Comparison of ENCODE assay signal across 8 mouse cellular contexts in genomic region chr5:147076026-147076798, GRCm38 (mm10). TPM values are rescaled to one million over a fixed set of nuclear protein-coding genes. Genes with fewer than 3 reads are reported as not detected.
DNase-seq lines count a peak whose midpoint lies in the region; ATAC-seq and TF ChIP-seq lines count a peak whose summit lies in the region.

Lnx2 (minus strand) TSS chr5:147076586.

- TF ChIP-seq CTCF in cortical plate, adult 2 months (IDR thresholded peaks at IDR 0.05; ENCODE audit: extremely low read depth, insufficient read depth, low read length): 0 out of 2 replicates have a peak, but pooled peaks have one; percentile 1

- DNase-seq in gastrocnemius, adult 8-10 months (ENCODE audit: low spot score in 2 of 2): peak; percentile 96
- peak; percentile 80 for DNase-seq in hindlimb bud, embryonic 11.5 days (ENCODE audit: extremely low spot score, low read depth, low spot score)
- peak; percentile 97 for DNase-seq in left cerebral cortex, adult 8-10 months (ENCODE audit: low spot score in 2 of 2)
- DNase-seq in right cerebral cortex, postnatal 10 days (ENCODE audit: low spot score in 2 of 2): peak; percentile 99
- DNase-seq in urinary bladder, postnatal 25 days (ENCODE audit: low spot score): peak; percentile 96

- H3K9me3 ChIP-seq in megakaryocyte, embryonic 14.5 days: no peaks in the 10 kb centered on the region

- H3K27me3 ChIP-seq in megakaryocyte, embryonic 14.5 days (replicated peaks): no peaks in the 10 kb centered on the region

- H3K27ac ChIP-seq in cortical plate, adult 2 months (ENCODE audit: insufficient read depth, low read length): peak within 1 kb of the TSS; percentile 60

- H3K4me1 ChIP-seq in cortical plate, adult 2 months (ENCODE audit: control insufficient read depth, insufficient read depth, low read length): peaks cover 3% of the 10 kb centered on the region; the same call in 1 of the 2 replicates
- peaks cover 59% of the 10 kb centered on the region for H3K4me1 ChIP-seq in megakaryocyte, embryonic 14.5 days

- peaks cover 26% of the 10 kb centered on the region for H3K36me3 ChIP-seq in megakaryocyte, embryonic 14.5 days (replicated peaks; ENCODE audit: low read length)

- peak; percentile 89 for ATAC-seq in activated CD4-positive, CD25-positive, alpha-beta regulatory T cell, adult 4 months

- peak within 1 kb of the TSS; percentile 91 for H3K4me3 ChIP-seq in cortical plate, adult 2 months (ENCODE audit: insufficient read depth, low read length)
- peak within 1 kb of the TSS; percentile 96 for H3K4me3 ChIP-seq in megakaryocyte, embryonic 14.5 days (replicated peaks)

- TF ChIP-seq POLR2A in cortical plate, adult 2 months (IDR thresholded peaks at IDR 0.05; ENCODE audit: extremely low read depth, insufficient read depth, low read length): peak; percentile 31; the same call in 1 of the 2 replicates

RNA-seq across cellular contexts. Expression of gene Lnx2, which starts in this region (rescaled TPM):
- 10 to 100 TPM; 19.3 to 24.8 TPM for polyA plus RNA-seq in activated CD4-positive, CD25-positive, alpha-beta regulatory T cell, adult 4 months (2017; shearing (Covaris generic))
- polyA plus RNA-seq in cortical plate, adult 2 months (2012; rRNA removed): 4.7 and 5.8 TPM in 2 replicates
- total RNA-seq in gastrocnemius, adult 8-10 months (2022): 1 to 10 TPM; 1.8 to 2.0 (median 1.9) TPM
- total RNA-seq in left cerebral cortex, adult 8-10 months (2022): 1 to 10 TPM; 4.8 to 6.4 (median 5.6) TPM
- polyA plus RNA-seq in megakaryocyte, embryonic 14.5 days (2012; ENCODE audit: insufficient read depth, low replicate concordance): 4.1 and 5.7 TPM in 2 replicates

Comparison
In these comparisons a context has a peak if more than half of its experiments do, and no peak if none do; other contexts are left out.
1. Peak in every context shown above with its lines: DNase-seq, ATAC-seq, H3K4me3 ChIP-seq and H3K27ac ChIP-seq.